Mouse (Mus musculus) erythroblast, embryonic 14.5 days (primary cell): Measurements from ENCODE around the gene Aars2.

Experiments
- GATA1 ChIP-seq: IDR thresholded peaks from 2 replicates; pipeline ENCODE4 v1.6.1; 2012; ENCODE audit warnings: low read length, inconsistent platforms, mixed read lengths
- TAL1 ChIP-seq: IDR thresholded peaks from 3 replicates; pipeline ENCODE4 v1.6.1; 2012; ENCODE audit warnings: low read length, inconsistent platforms, mixed read lengths

DNA sequence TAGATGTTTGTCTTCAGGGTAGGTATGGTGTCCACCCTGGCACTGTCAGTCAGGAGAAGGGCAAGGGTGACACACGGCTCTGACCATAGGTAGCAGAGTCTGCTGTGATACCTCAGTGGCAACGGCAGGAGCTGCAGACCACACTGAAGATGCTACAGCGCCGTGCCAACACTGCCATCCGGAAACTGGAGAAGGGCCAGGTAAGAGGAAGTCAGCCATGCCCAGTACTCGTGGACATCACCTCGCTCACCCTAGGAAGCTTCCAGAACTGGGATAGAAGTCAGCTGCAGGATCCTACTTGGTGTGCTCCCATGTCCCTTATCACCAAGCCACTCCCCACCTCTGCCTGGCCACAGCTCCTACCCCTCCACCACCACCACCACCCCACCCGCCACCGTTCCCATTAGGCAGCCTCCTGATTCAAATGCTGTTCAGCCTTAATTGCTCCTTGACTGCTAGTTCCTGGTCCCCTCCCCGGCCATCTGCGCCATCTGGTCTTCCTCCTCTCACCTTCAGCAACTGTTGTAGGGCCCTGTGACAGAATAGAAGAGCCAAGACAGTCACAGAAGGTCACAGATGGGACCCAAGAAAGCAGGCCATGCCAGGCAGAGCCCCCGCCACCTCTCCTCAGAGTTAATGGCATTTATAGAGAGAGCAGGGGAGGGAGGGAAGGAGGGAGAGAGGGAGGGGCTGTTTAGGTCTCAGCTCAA is 12.3 kb downstream of the Aars2 start:
- TF ChIP-seq GATA1: no peak
- TF ChIP-seq TAL1: no peak
